Mouse (Mus musculus): ENCODE measurements at regions not wholly inside any gene's neighbourhood (a gene's known extent, or its start where the extent isn't known, plus 50 kb on each side); places are given as distances from the start of the nearest gene placed in this dataset.

- 80% methylated on average over 1 of the region's 1 CpGs for WGBS
- TF ChIP-seq POLR2A (IDR thresholded peaks at IDR 0.05; ENCODE audit: borderline replicate concordance, extremely low read depth, insufficient read depth, insufficient read length) = no peak
- DNase-seq (ENCODE audit: low spot score) (no peak), ATAC-seq (ENCODE audit: low FRiP score, low read depth) (no peak)
- Histone ChIP-seq H3K9ac (ENCODE audit: low read depth, low read length, severe bottlenecking) (no peak overlapping the region), H3K4me3 (replicated peaks; ENCODE audit: low read length) (no peak overlapping the region), H3K4me1 (ENCODE audit: control insufficient read depth, insufficient read depth, low read length) (no peaks in the 10 kb centered on the region), H3K36me3 (ENCODE audit: control insufficient read depth, insufficient read depth, low read length) (no peaks in the 10 kb centered on the region), H3K9me3 (ENCODE audit: control insufficient read depth, low read length) (no peaks in the 10 kb centered on the region), H3K4me2 (replicated peaks; ENCODE audit: low read depth, low read length, severe bottlenecking) (no peak overlapping the region), H3K27ac (replicated peaks; ENCODE audit: low read depth, low read length) (no peak overlapping the region), H3K27me3 (ENCODE audit: control insufficient read depth, insufficient read depth, low read length) (no peaks in the 10 kb centered on the region)
Measured at GRCm38 (mm10) chr14:18963864-18964263, 69.8 kb upstream of the Ube2e2 start.

- Histone ChIP-seq H3K4me1 (ENCODE audit: control insufficient read depth, insufficient read depth, low read length) (no peaks in the 10 kb centered on the region), H3K27me3 (ENCODE audit: control insufficient read depth, insufficient read depth, low read length) (no peaks in the 10 kb centered on the region), H3K9me3 (ENCODE audit: control insufficient read depth, low read length) (no peaks in the 10 kb centered on the region), H3K27ac (replicated peaks; ENCODE audit: low read depth, low read length) (no peak overlapping the region), H3K4me2 (replicated peaks; ENCODE audit: low read depth, low read length, severe bottlenecking) (no peak overlapping the region), H3K9ac (ENCODE audit: low read depth, low read length, severe bottlenecking) (no peak overlapping the region), H3K4me3 (replicated peaks; ENCODE audit: low read length) (no peak overlapping the region), H3K36me3 (ENCODE audit: control insufficient read depth, insufficient read depth, low read length) (no peaks in the 10 kb centered on the region)
- ATAC-seq (ENCODE audit: low FRiP score, low read depth) = no peak
- TF ChIP-seq POLR2A (IDR thresholded peaks at IDR 0.05; ENCODE audit: borderline replicate concordance, extremely low read depth, insufficient read depth, insufficient read length) = no peak
- 87% methylated on average over 2 of the region's 2 CpGs for WGBS
- no peak for DNase-seq (ENCODE audit: low spot score)
Measured at GRCm38 (mm10) chr14:18963287-18963686, 69.2 kb upstream of the Ube2e2 start.

Data from limb, embryonic 14.5 days (tissue).